Comparison of ENCODE assay signal across 8 mouse cellular contexts in genomic region chr5:137734289-137735061, GRCm38 (mm10). TPM values are rescaled to one million over a fixed set of nuclear protein-coding genes. Genes with fewer than 3 reads are reported as not detected.
A peak's percentile ranks its signal among the peaks of the same experiment; 100 is the strongest.
DNase-seq lines count a peak whose midpoint lies in the region; ATAC-seq and TF ChIP-seq lines count a peak whose summit lies in the region.

No protein-coding gene starts in this region.

- H3K4me2 ChIP-seq in embryonic facial prominence, embryonic 12.5 days (replicated peaks), result peak overlapping the region; percentile 10
- peak overlapping the region; percentile 52 for H3K4me2 ChIP-seq in hindbrain, postnatal 0 days (ENCODE audit: low read depth, low read length)
- no peak overlapping the region for H3K4me2 ChIP-seq in limb, embryonic 15.5 days

- TF ChIP-seq CTCF in hindbrain, postnatal 0 days (IDR thresholded peaks at IDR 0.05; ENCODE audit: low read depth), result no peak
- TF ChIP-seq CTCF in gastrocnemius, adult 2 months (IDR thresholded peaks at IDR 0.05), result no peak

- peak overlapping the region; percentile 33; the same call in 1 of the 2 replicates for H3K9ac ChIP-seq in embryonic facial prominence, embryonic 12.5 days
- peak overlapping the region; percentile 41 for H3K9ac ChIP-seq in hindbrain, postnatal 0 days (replicated peaks; ENCODE audit: low read length)
- H3K9ac ChIP-seq in limb, embryonic 15.5 days, result 0 out of 2 replicates have a peak overlapping the region, but pooled peaks have one; percentile 10

- DNase-seq in ZHBTc4 (ENCODE audit: low read depth, low spot score), result peak; percentile 59
- peak; percentile 96 for DNase-seq in hindbrain, postnatal 0 days (ENCODE audit: low spot score)
- DNase-seq in right cerebral cortex, postnatal 36 days (ENCODE audit: low spot score in 2 of 2), result peak; percentile 91 to 97
- no peak for DNase-seq in thymus, postnatal 0 days (ENCODE audit: low spot score)
- no peak for DNase-seq in heart, postnatal 10 days
- DNase-seq in gastrocnemius, adult 2 months, result no peak

- 72% methylated on average over 6 of the region's 6 CpGs for WGBS in embryonic facial prominence, embryonic 12.5 days
- WGBS in hindbrain, postnatal 0 days, result 19% methylated on average over 6 of the region's 6 CpGs
- WGBS in limb, embryonic 15.5 days, result 61% methylated on average over 6 of the region's 6 CpGs

- H3K36me3 ChIP-seq in embryonic facial prominence, embryonic 12.5 days, result peaks cover 67% of the 10 kb centered on the region
- H3K36me3 ChIP-seq in hindbrain, postnatal 0 days (ENCODE audit: insufficient read depth, low read length), result peaks cover 17% of the 10 kb centered on the region
- H3K36me3 ChIP-seq in limb, embryonic 15.5 days, result peaks cover 53% of the 10 kb centered on the region

- H3K27me3 ChIP-seq in embryonic facial prominence, embryonic 12.5 days, result no peaks in the 10 kb centered on the region
- no peaks in the 10 kb centered on the region for H3K27me3 ChIP-seq in hindbrain, postnatal 0 days (ENCODE audit: insufficient read depth, low read length)
- no peaks in the 10 kb centered on the region for H3K27me3 ChIP-seq in limb, embryonic 15.5 days

- H3K27ac ChIP-seq in embryonic facial prominence, embryonic 12.5 days, result peak overlapping the region; percentile 54
- H3K27ac ChIP-seq in hindbrain, postnatal 0 days, result peak overlapping the region; percentile 85
- no peak overlapping the region for H3K27ac ChIP-seq in limb, embryonic 15.5 days
- H3K27ac ChIP-seq in gastrocnemius, adult 2 months, result no peak overlapping the region

- H3K4me1 ChIP-seq in embryonic facial prominence, embryonic 12.5 days, result peaks cover 33% of the 10 kb centered on the region
- H3K4me1 ChIP-seq in hindbrain, postnatal 0 days (ENCODE audit: insufficient read depth, low read length), result peaks cover 44% of the 10 kb centered on the region
- peaks cover 30% of the 10 kb centered on the region for H3K4me1 ChIP-seq in limb, embryonic 15.5 days

- H3K9me3 ChIP-seq in embryonic facial prominence, embryonic 12.5 days, result no peaks in the 10 kb centered on the region
- no peaks in the 10 kb centered on the region for H3K9me3 ChIP-seq in hindbrain, postnatal 0 days (ENCODE audit: low read length)
- H3K9me3 ChIP-seq in limb, embryonic 15.5 days, result no peaks in the 10 kb centered on the region

- no peak overlapping the region for H3K4me3 ChIP-seq in embryonic facial prominence, embryonic 12.5 days
- H3K4me3 ChIP-seq in hindbrain, postnatal 0 days (ENCODE audit: low read length), result peak overlapping the region; percentile 13
- H3K4me3 ChIP-seq in limb, embryonic 15.5 days, result no peak overlapping the region
- no peak overlapping the region for H3K4me3 ChIP-seq in gastrocnemius, adult 2 months

- ATAC-seq in embryonic facial prominence, embryonic 12.5 days (ENCODE audit: insufficient number of reproducible peaks, insufficient read depth, low FRiP score, low TSS enrichment), result peak; percentile 57
- peak; percentile 94 for ATAC-seq in hindbrain, postnatal 0 days
- no peak for ATAC-seq in limb, embryonic 15.5 days (ENCODE audit: insufficient number of reproducible peaks, low FRiP score, low TSS enrichment, low read depth)

- intact Hi-C loops in heart, postnatal 10 days (cut with DNase I), result no loop called here
- intact Hi-C loops in gastrocnemius, adult 2 months (cut with DNase I), result loop anchor here (5.0 kb wide), 1 partner anchor 47 kb away; no protein-coding TSS in a partner anchor

RNA-seq across cellular contexts. Expression of gene Nyap1, which starts 6.9 kb away (rescaled TPM):
- polyA plus RNA-seq in embryonic facial prominence, embryonic 12.5 days (2016; fragmentation: Nextera tagmentation; extraction: Ambion mirVana), result 3.7 and 4.6 TPM in 2 replicates
- total RNA-seq in hindbrain, postnatal 0 days (2014; rRNA removed), result 192 and 215 TPM in 2 replicates
- 30.0 and 33.2 TPM in 2 replicates for polyA plus RNA-seq in hindbrain, postnatal 0 days (2015; fragmentation: Nextera tagmentation; extraction: Ambion mirVana)
- 1.9 and 3.5 TPM in 2 replicates for polyA plus RNA-seq in limb, embryonic 15.5 days (2015; fragmentation: Nextera tagmentation; extraction: Ambion mirVana)
- polyA plus RNA-seq in thymus, postnatal 0 days (2015; fragmentation: Nextera tagmentation; extraction: Ambion mirVana), result 7.2 and 8.8 TPM in 2 replicates
- total RNA-seq in heart, postnatal 10 days (2021), result 1 to 10 TPM; 1.6 to 1.7 TPM
- total RNA-seq in gastrocnemius, adult 2 months (2021), result under 1 TPM; 0.05 to 0.45 TPM

RNA-seq across cellular contexts. Expression of gene Tsc22d4, which starts 11.1 kb away (rescaled TPM):
- polyA plus RNA-seq in embryonic facial prominence, embryonic 12.5 days (2016; fragmentation: Nextera tagmentation; extraction: Ambion mirVana), result 129 and 133 TPM in 2 replicates
- 383 and 444 TPM in 2 replicates for total RNA-seq in hindbrain, postnatal 0 days (2014; rRNA removed)
- polyA plus RNA-seq in hindbrain, postnatal 0 days (2015; fragmentation: Nextera tagmentation; extraction: Ambion mirVana), result 251 and 270 TPM in 2 replicates
- polyA plus RNA-seq in limb, embryonic 15.5 days (2015; fragmentation: Nextera tagmentation; extraction: Ambion mirVana), result 169 and 197 TPM in 2 replicates
- polyA plus RNA-seq in thymus, postnatal 0 days (2015; fragmentation: Nextera tagmentation; extraction: Ambion mirVana), result 353 and 419 TPM in 2 replicates
- total RNA-seq in heart, postnatal 10 days (2021), result 100 to 1,000 TPM; 279 to 287 TPM
- total RNA-seq in gastrocnemius, adult 2 months (2021), result 10 to 100 TPM; 43.5 to 58.6 TPM

RNA-seq across cellular contexts. Expression of gene Ppp1r35, which starts 44.2 kb away (rescaled TPM):
- 51.3 and 51.9 TPM in 2 replicates for polyA plus RNA-seq in embryonic facial prominence, embryonic 12.5 days (2016; fragmentation: Nextera tagmentation; extraction: Ambion mirVana)
- 52.8 and 67.0 TPM in 2 replicates for total RNA-seq in hindbrain, postnatal 0 days (2014; rRNA removed)
- 35.5 and 37.1 TPM in 2 replicates for polyA plus RNA-seq in hindbrain, postnatal 0 days (2015; fragmentation: Nextera tagmentation; extraction: Ambion mirVana)
- 22.2 and 27.8 TPM in 2 replicates for polyA plus RNA-seq in limb, embryonic 15.5 days (2015; fragmentation: Nextera tagmentation; extraction: Ambion mirVana)
- polyA plus RNA-seq in thymus, postnatal 0 days (2015; fragmentation: Nextera tagmentation; extraction: Ambion mirVana), result 69.4 and 69.6 TPM in 2 replicates
- 10 to 100 TPM; 13.4 to 17.4 TPM for total RNA-seq in heart, postnatal 10 days (2021)
- total RNA-seq in gastrocnemius, adult 2 months (2021), result 1 to 10 TPM; 5.4 to 6.9 TPM

RNA-seq across cellular contexts. Expression of gene Agfg2, which starts 49.9 kb away (rescaled TPM):
- polyA plus RNA-seq in embryonic facial prominence, embryonic 12.5 days (2016; fragmentation: Nextera tagmentation; extraction: Ambion mirVana), result 21.7 and 22.2 TPM in 2 replicates
- total RNA-seq in hindbrain, postnatal 0 days (2014; rRNA removed), result 18.7 and 27.0 TPM in 2 replicates
- polyA plus RNA-seq in hindbrain, postnatal 0 days (2015; fragmentation: Nextera tagmentation; extraction: Ambion mirVana), result 16.4 and 17.5 TPM in 2 replicates
- 15.9 and 17.4 TPM in 2 replicates for polyA plus RNA-seq in limb, embryonic 15.5 days (2015; fragmentation: Nextera tagmentation; extraction: Ambion mirVana)
- polyA plus RNA-seq in thymus, postnatal 0 days (2015; fragmentation: Nextera tagmentation; extraction: Ambion mirVana), result 109 and 142 TPM in 2 replicates
- total RNA-seq in heart, postnatal 10 days (2021), result 10 to 100 TPM; 11.8 to 14.0 TPM
- total RNA-seq in gastrocnemius, adult 2 months (2021), result 10 to 100 TPM in 1 of 2 experiments, 1 to 10 TPM in 1; 3.3 to 10.3 TPM

RNA-seq across cellular contexts. Expression of gene Mepce, which starts 53.0 kb away (rescaled TPM):
- polyA plus RNA-seq in embryonic facial prominence, embryonic 12.5 days (2016; fragmentation: Nextera tagmentation; extraction: Ambion mirVana), result 14.5 and 15.8 TPM in 2 replicates
- total RNA-seq in hindbrain, postnatal 0 days (2014; rRNA removed), result 40.3 and 49.2 TPM in 2 replicates
- polyA plus RNA-seq in hindbrain, postnatal 0 days (2015; fragmentation: Nextera tagmentation; extraction: Ambion mirVana), result 16.8 and 17.1 TPM in 2 replicates
- 8.7 and 9.2 TPM in 2 replicates for polyA plus RNA-seq in limb, embryonic 15.5 days (2015; fragmentation: Nextera tagmentation; extraction: Ambion mirVana)
- polyA plus RNA-seq in thymus, postnatal 0 days (2015; fragmentation: Nextera tagmentation; extraction: Ambion mirVana), result 13.1 and 17.2 TPM in 2 replicates
- total RNA-seq in heart, postnatal 10 days (2021), result 10 to 100 TPM; 26.2 to 41.3 TPM
- total RNA-seq in gastrocnemius, adult 2 months (2021), result 10 to 100 TPM; 22.4 to 26.2 TPM

Comparison
In these comparisons a context has a peak if more than half of its experiments do, and no peak if none do; other contexts are left out.
1. DNase-seq: peak in ZHBTc4 (single experiment), hindbrain, postnatal 0 days (single experiment) and right cerebral cortex, postnatal 36 days (2 of 2); none in thymus, postnatal 0 days (single experiment), heart, postnatal 10 days (0 of 2) and gastrocnemius, adult 2 months (single experiment).
2. H3K27ac ChIP-seq: peak in embryonic facial prominence, embryonic 12.5 days (single experiment) and hindbrain, postnatal 0 days (single experiment); none in limb, embryonic 15.5 days (single experiment) and gastrocnemius, adult 2 months (single experiment).
3. Peak in every context shown above with its lines, with median percentiles within 50 percentile points of each other: H3K9ac ChIP-seq.